Mouse (Mus musculus) hindbrain, embryonic 14.5 days (tissue): Measurements from ENCODE around the gene Nup85. TPM values are rescaled to one million over a fixed set of nuclear protein-coding genes. Genes with fewer than 3 reads are reported as not detected.

Source experiments
- ATAC-seq: fragments of 200-750 bp; cut with Nextera tagmentation; 2 replicates; pipeline ENCODE4 v1.8.0; 2017; ENCODE audit warnings: moderate number of reproducible peaks, mild to moderate bottlenecking, moderate TSS enrichment, moderate library complexity; ENCODE audit not compliant: low FRiP score
- DNase-seq: peaks from one replicate; pipeline ENCODE4 v3.0.0-alpha.2; 2015; ENCODE audit warnings: low spot score
- H3K27ac ChIP-seq: fragments of 300-500 bp; sonication (generic); 2 replicates; pipeline ENCODE4 v1.5.1; 2014; ENCODE audit warnings: mild to moderate bottlenecking, moderate library complexity
- H3K27me3 ChIP-seq: fragments of 300-500 bp; sonication (generic); 2 replicates; pipeline ENCODE4 v1.6.1; 2014; ENCODE audit warnings: mild to moderate bottlenecking, low read length, mixed read lengths; ENCODE audit not compliant: control insufficient read depth, insufficient read depth
- H3K36me3 ChIP-seq: fragments of 300-500 bp; sonication (generic); replicated peaks from 2 replicates; pipeline ENCODE4 v1.6.1; 2014; ENCODE audit not compliant: control insufficient read depth, insufficient read depth
- H3K4me1 ChIP-seq: fragments of 300-500 bp; sonication (generic); replicated peaks from 2 replicates; pipeline ENCODE4 v1.6.1; 2014; ENCODE audit warnings: antibody characterized with exemption, low read length, mixed read lengths; ENCODE audit not compliant: control insufficient read depth, insufficient read depth
- H3K4me2 ChIP-seq: fragments of 300-500 bp; sonication (generic); replicated peaks from 2 replicates; pipeline ENCODE4 v1.6.1; 2014; ENCODE audit warnings: mild to moderate bottlenecking, moderate library complexity
- H3K4me3 ChIP-seq: fragments of 300-500 bp; sonication (generic); replicated peaks from 2 replicates; pipeline ENCODE4 v1.5.1; 2014; ENCODE audit warnings: mild to moderate bottlenecking, low read length
- H3K9ac ChIP-seq: fragments of 300-500 bp; sonication (generic); 2 replicates; pipeline ENCODE4 v1.6.1; 2014
- H3K9me3 ChIP-seq: fragments of 300-500 bp; sonication (generic); 2 replicates; pipeline ENCODE4 v1.6.1; 2016; ENCODE audit warnings: low read length; ENCODE audit not compliant: control insufficient read depth
- WGBS: fragments of 180-500 bp; shearing (Covaris S2); extraction: QIAGEN DNeasy Blood & Tissue Kit; methylation state at CpG from one replicate; pipeline ENCODE4 v1.1.7; 2014; 5-methylcytosine and 5-hydroxymethylcytosine counted together
- polyA plus RNA-seq: library from polyadenylated mRNA; unstranded; fragments of >200 nt; fragmentation: Nextera tagmentation; extraction: Ambion mirVana; gene quantifications from 2 replicates; pipeline ENCODE4 v1.2.1, GENCODE M21; 2014

Nup85 gene
- polyA plus RNA-seq = 95.2 and 99.8 TPM in 2 replicates

DNA sequence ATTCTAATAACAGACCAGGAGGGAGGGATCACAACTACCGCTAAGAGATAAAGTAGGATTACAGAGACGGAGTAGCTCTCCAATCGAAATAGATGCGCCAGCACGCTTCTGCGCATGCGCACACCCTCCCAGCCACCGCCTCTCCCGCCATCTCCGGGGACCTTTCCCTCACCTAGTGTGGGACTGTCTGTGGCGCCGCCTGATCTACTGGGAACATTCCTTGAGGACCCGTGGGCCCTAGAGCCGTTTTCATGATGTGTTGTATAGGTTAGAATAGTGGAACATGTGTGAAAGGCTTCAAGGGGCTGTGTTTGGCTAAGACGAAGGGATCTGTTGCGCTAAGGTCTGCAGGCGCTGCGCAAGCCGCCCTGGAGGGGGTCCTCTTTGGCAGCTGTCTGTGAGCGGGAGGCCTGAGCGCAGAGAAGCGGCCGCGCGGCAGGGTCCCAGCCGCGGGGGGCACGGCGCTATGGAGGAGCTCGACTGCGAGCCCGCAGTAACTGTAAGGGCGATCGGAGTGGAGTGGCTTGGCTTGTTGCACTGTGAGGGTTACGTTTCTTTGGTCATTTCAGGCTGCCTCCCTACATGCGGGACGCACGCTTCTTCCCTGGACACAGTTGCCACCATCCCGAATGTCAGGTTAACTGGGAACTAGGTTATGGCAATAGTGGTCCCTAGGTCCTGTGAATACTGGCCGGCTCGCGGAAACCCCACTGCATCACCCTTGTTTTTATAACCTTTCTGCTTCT is at the start of gene Nup85:
TSS of gene Nup85 (plus strand) at position 371 of the 746 bp plus-strand sequence.
- ATAC-seq (peak; percentile 90), DNase-seq (peak; percentile 99)
- Histone ChIP-seq H3K9ac (peak within 1 kb of the TSS; percentile 76), H3K36me3 (peaks cover 31% of the 10 kb centered on the region), H3K4me2 (peak within 1 kb of the TSS; percentile 75), H3K4me1 (peaks cover 9% of the 10 kb centered on the region), H3K27me3 (no peaks in the 10 kb centered on the region), H3K27ac (peak within 1 kb of the TSS; percentile 85), H3K9me3 (no peaks in the 10 kb centered on the region), H3K4me3 (peak within 1 kb of the TSS; percentile 64)
- under 1% methylated on average over 42 of the region's 42 CpGs for WGBS

DNA sequence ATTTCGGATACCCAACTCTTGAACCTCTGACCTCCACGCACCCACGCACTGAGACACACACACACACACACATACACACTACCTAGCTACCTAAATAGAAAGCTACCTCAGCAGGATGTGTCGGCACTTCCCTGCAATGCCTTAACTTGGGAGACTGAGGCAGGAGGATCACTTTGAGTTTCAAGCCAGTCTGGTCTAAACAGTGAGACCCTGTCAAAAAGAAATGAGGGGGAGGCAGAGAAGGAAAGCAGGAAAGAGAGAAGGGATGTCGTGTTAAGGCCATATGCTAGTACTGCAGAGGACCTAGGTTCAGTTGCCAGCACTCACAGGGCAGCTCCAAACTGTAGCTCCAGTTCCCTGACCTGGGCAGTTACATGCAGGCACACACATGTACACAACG is 49.2 kb upstream of the Nup85 start:
- 78% methylated on average over 6 of the region's 6 CpGs for WGBS
- ATAC-seq (no peak), DNase-seq (no peak)
- Histone ChIP-seq H3K9me3 (no peaks in the 10 kb centered on the region), H3K36me3 (0 out of 2 replicates have a peak, but pooled peaks cover 4% of the 10 kb centered on the region), H3K9ac (no peak overlapping the region), H3K4me1 (peaks cover 20% of the 10 kb centered on the region), H3K27me3 (no peaks in the 10 kb centered on the region), H3K4me2 (no peak overlapping the region), H3K4me3 (no peak overlapping the region), H3K27ac (no peak overlapping the region)

DNA sequence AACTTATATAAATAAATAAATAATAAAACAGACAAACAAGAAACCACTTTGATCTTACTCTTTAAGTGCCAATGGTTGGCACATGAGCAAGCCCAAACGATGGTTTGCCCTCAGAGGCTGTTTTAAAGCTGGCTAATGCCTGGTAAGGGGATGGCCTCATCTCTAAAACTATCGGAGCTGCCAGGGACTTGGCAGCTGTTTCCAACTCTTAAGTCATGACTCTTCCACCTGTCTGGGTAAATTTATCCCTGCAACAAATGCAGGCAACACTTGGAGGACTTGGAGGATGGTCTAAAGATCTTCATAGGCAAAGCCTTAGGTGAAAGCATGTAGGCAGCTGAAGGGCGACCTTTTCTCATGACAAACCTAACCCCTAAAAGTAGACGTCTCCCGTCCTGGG is 47.3 kb upstream of the Nup85 start:
- Histone ChIP-seq H3K9me3 (no peaks in the 10 kb centered on the region), H3K27me3 (no peaks in the 10 kb centered on the region), H3K9ac (no peak overlapping the region), H3K4me1 (peaks cover under 1% of the 10 kb centered on the region; the same call in 1 of the 2 replicates), H3K4me3 (no peak overlapping the region), H3K27ac (no peak overlapping the region), H3K4me2 (no peak overlapping the region), H3K36me3 (0 out of 2 replicates have a peak, but pooled peaks cover 10% of the 10 kb centered on the region)
- 90% methylated on average over 5 of the region's 5 CpGs for WGBS
- DNase-seq (no peak), ATAC-seq (no peak)

DNA sequence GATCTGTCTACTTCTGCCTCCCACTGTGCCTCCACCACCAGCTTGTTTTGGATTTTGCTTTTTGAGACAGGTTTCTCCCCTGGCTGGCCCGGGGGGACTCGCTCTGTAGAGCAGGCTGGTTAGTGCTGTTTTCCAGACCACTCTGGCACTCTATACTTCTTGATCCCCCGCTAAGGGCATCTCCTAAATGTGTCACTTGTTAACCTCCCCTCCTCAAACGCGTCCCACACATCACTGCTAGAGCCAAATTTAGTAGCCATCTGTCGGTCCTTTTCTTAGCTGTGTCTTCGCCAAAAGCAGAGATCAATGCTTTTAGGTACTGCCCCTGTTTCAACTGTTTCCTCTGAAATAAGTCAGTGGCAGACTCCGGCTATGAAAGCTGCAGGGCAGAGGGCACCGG is 45.5 kb upstream of the Nup85 start:
- peaks cover 21% of the 10 kb centered on the region for H3K36me3 ChIP-seq
- no peaks in the 10 kb centered on the region for H3K9me3 ChIP-seq
- H3K4me2 ChIP-seq = no peak overlapping the region
- WGBS = 82% methylated on average over 9 of the region's 9 CpGs
- H3K4me1 ChIP-seq = no peaks in the 10 kb centered on the region
- H3K27me3 ChIP-seq = no peaks in the 10 kb centered on the region
- no peak overlapping the region for H3K27ac ChIP-seq
- no peak for ATAC-seq
- H3K9ac ChIP-seq = no peak overlapping the region
- H3K4me3 ChIP-seq = no peak overlapping the region
- DNase-seq = no peak

- Histone ChIP-seq H3K9me3 (no peaks in the 10 kb centered on the region), H3K4me1 (no peaks in the 10 kb centered on the region), H3K27me3 (no peaks in the 10 kb centered on the region), H3K27ac (no peak overlapping the region), H3K9ac (no peak overlapping the region), H3K4me2 (no peak overlapping the region), H3K36me3 (peaks cover 30% of the 10 kb centered on the region), H3K4me3 (no peak overlapping the region)
- 89% methylated on average over 3 of the region's 3 CpGs for WGBS
- DNase-seq = no peak
- no peak for ATAC-seq
These were observed 44.7 kb upstream of the Nup85 start for GRCm38 (mm10) chr11:115519581-115519980.

DNA sequence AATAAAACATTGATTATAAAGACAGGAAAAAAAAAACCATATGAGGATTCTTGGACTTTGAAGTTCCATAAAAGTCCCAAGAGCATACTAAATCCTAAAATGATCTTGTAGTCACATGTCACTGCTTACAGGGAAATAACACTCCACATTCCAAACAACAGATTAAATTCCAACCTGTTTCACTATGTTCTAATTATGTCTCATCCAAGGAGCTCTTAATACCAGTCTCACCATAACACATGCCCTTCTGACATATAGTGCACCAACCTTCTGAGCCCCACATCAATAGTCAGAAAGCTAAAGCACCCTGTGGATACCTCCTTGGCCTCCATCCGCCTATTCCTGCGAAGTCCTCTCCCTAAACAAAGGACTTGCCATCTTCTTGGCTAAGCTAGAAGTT is 44.0 kb upstream of the Nup85 start:
- ATAC-seq = no peak
- DNase-seq = no peak
- Histone ChIP-seq H3K4me3 (no peak overlapping the region), H3K9ac (no peak overlapping the region), H3K27me3 (no peaks in the 10 kb centered on the region), H3K4me2 (no peak overlapping the region), H3K9me3 (no peaks in the 10 kb centered on the region), H3K4me1 (no peaks in the 10 kb centered on the region), H3K27ac (no peak overlapping the region), H3K36me3 (peaks cover 37% of the 10 kb centered on the region)
- 48% methylated on average over 2 of the region's 2 CpGs for WGBS

GRCm38 (mm10) chr11:115521080-115521479 is 43.2 kb upstream of the Nup85 start:
- Histone ChIP-seq H3K4me3 (no peak overlapping the region), H3K4me2 (no peak overlapping the region), H3K36me3 (peaks cover 45% of the 10 kb centered on the region), H3K9ac (no peak overlapping the region), H3K9me3 (no peaks in the 10 kb centered on the region), H3K4me1 (no peaks in the 10 kb centered on the region), H3K27me3 (no peaks in the 10 kb centered on the region), H3K27ac (no peak overlapping the region)
- 92% methylated on average over 4 of the region's 4 CpGs for WGBS
- DNase-seq = no peak
- no peak for ATAC-seq

DNA sequence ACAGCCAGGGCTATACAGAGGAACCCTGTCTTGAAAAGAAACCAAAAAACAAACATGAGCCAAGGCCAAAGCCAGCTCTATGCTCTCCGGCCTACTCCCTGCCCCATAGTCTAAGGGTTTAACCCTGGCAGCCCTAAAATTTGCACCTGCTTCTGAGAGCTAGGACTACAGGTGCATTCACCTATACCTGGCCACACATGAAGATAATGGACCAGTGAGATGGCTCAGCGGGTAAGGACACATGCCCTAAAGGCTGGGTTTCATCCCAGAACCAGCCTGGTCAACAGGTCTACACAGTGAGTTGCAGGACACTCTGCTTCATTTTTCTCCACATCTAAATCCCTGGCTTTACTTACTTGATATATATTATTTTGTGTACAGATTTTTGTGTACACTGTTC is 42.0 kb upstream of the Nup85 start:
- H3K4me1 ChIP-seq = no peaks in the 10 kb centered on the region
- no peaks in the 10 kb centered on the region for H3K9me3 ChIP-seq
- no peak for DNase-seq
- no peak overlapping the region for H3K4me2 ChIP-seq
- H3K36me3 ChIP-seq = peaks cover 57% of the 10 kb centered on the region
- WGBS = 87% methylated on average over 2 of the region's 2 CpGs
- no peak overlapping the region for H3K4me3 ChIP-seq
- no peak for ATAC-seq
- no peak overlapping the region for H3K27ac ChIP-seq
- no peak overlapping the region for H3K9ac ChIP-seq
- H3K27me3 ChIP-seq = no peaks in the 10 kb centered on the region

DNA sequence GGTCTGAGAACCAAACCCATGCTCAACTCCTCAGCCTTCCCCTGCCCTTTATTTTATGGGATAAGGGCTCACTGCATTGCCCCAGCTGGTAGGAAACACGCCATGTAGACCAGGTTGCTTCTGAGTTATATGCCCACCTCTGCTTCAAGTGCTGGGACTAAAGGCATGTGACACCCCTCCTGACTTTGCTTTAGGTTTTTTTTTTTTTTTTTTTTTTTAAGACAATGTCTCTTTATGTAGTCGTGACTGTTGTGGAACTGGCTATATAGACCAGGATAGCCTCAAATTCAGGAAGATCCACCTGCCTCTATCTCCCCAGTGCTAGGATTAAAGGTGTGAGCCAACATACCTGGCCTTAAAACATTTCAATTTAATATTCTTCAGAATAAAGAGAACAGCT is 41.5 kb upstream of the Nup85 start:
- H3K27ac ChIP-seq = no peak overlapping the region
- no peaks in the 10 kb centered on the region for H3K27me3 ChIP-seq
- no peak overlapping the region for H3K4me3 ChIP-seq
- no peak overlapping the region for H3K9ac ChIP-seq
- H3K4me1 ChIP-seq = no peaks in the 10 kb centered on the region
- peaks cover 62% of the 10 kb centered on the region for H3K36me3 ChIP-seq
- no peak for ATAC-seq
- H3K9me3 ChIP-seq = no peaks in the 10 kb centered on the region
- DNase-seq = no peak
- WGBS = 81% methylated on average over 2 of the region's 2 CpGs
- no peak overlapping the region for H3K4me2 ChIP-seq
